Mouse (Mus musculus) thymus, postnatal 10 days (tissue): ENCODE measurements around the gene Wdr70.

Experiments used
- DNase-seq, 2 experiments: peaks; one replicate each; pipeline ENCODE4 v3.0.0; 2021; ENCODE audit warnings: low spot score in 2 of 2

Wdr70 gene

DNA sequence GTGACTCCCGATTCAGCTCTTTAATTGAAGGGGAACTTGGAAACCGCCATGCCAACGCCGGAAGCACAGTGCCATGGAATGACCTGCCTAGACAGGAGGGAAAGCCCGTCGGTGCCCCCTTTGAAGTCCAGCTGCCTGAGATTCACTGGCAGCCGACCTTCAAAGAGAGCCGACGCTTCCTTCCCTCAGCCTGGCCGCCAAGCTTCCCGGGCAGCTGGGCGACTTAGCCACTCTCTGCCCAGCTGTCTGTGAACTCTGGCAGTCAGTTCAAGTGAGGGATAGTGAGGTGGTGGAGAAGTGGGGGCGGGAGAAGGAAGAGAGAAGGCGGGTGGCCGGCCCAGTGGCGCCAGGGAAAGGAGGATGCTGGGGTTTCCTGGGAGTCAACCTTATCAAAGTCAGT is 164.9 kb downstream of the Wdr70 start:
- no peak for DNase-seq

DNA sequence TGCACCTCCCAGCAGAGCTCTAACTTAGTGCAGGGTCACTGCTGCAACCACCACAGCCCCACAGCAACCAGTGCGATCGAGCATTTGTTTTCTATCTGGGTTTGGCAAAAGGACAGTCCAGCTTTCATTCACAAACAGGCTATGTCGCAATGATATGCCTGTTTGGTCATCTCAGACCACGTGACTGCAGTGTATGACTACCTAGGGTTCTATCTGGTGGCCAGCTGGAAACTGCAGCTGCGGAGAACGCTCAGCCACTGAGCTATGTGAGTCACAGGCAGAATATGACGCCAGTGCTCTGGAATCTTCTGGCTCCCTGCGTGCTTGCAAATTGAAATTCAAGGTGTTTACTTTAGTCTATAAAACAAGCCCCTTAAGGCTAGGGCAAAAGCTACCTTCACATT is 167.4 kb downstream of the Wdr70 start:
- DNase-seq, result no peak

DNA sequence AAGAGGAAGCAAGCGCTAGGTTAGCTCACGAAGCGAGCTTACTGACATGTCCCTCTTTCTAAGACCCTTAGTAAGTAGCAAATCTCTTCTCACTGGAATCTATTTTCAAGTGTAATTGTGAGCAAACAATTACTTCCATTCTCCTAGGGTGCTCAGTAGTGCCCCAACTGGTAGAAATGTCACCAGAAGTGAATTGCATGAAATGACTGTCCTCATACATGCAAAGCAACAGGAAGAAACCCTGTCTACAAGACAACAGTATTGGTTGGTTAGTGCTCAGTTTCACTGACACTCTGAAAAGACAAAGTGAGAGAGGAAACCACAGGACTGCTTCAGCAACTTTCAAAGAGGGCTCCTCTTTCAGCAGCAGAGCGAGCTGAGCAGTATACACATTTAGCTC is 173.6 kb downstream of the Wdr70 start:
- peak; percentile 6 to 41 for DNase-seq

DNA sequence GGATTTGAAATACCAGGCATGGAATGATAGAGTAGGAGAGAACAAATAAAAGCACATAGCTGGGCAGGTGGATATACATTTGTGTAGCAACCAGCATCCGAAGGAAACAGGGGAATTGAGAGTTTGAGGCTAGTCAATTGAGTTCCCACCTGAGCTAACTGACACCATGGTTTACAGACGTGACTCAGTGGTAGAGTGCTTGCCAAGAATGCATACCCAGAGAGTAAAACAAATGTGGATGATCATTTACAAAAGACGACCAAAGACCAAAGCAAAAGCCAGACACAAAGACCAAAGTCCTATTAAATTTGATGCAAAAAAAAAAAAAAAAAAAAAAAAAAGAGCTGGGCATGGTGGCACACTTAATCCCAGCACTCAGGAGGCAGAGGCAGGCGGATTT is 175.7 kb downstream of the Wdr70 start:
- no peak for DNase-seq

DNA sequence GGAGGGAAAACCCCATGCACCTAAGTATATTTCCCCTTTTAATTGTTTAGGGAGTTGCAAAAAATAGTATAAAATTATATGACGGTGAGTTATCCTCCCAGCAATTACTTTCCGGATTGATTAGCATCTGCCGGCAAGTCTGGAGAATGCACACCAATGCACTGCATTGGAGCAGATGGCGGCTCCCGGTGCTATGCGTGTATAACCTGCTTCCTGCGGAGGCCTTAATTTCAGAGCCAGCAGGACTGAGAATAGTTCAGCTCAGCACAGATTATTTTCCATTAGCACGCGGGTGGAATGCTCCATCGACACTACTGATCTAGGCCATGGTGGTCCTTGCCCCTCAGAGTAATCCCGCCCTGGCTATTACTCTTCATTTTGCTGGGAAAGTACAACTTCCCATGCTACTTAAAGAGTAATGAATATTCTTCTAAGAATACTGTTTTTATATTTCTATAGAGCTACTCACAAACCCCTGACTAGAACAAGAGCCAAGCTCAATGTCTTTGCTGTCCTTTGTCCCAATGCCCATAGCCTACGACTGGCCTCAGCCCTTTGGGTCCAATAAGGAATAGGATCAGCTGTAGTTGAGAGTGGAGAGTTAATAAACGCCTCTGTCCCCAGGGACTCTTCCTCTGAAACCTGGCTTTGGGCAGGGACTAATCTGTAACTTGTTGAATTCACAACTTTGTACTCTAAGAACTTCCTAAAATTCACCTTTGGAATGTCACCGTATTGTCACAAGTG is 176.5 kb downstream of the Wdr70 start:
- no peak for DNase-seq

DNA sequence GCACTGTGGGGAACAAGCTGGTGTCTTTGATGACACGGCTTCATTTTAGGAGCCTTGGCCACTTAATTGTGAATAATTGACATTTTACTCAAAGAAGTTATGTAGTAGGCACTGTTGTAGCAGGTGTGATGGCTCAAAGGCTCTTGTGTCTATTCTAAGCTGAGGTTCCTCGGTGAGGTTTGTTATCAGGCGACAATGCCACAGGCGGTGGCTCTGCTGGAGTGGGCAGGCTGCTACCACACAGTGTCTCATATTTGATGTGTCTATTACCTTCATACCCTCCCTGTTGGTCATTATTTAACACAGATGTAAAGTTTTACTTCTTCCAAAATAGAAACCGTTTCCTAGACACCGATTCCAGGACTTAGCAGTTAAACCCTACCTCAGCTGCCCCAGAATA is 177.9 kb downstream of the Wdr70 start:
- no peak for DNase-seq

DNA sequence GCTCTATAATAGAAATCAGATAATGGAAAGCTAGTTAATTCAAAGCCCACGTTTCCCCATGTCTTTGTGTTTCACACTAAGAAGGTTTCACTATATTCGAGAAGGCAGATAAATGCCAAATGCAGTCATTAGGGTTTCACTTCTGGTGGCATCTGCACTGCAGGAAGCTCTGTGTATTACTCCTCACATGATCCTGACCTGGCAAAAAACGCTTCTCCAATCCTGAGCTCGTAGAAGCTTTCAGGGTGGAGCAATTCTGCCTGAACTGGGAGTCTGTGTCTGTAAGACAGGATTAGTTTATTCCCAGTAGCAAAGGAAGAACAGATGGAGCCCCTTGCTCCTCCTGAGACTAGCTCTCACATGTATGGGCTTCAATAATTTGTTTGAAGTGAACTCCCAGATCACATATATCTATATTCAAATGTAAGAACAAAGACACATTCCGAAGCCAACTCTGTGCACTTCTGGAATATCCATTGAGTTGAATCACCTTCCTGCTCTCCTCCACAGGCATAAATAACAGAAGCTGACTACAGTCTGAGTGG is 192.4 kb downstream of the Wdr70 start:
- DNase-seq, result no peak

DNA sequence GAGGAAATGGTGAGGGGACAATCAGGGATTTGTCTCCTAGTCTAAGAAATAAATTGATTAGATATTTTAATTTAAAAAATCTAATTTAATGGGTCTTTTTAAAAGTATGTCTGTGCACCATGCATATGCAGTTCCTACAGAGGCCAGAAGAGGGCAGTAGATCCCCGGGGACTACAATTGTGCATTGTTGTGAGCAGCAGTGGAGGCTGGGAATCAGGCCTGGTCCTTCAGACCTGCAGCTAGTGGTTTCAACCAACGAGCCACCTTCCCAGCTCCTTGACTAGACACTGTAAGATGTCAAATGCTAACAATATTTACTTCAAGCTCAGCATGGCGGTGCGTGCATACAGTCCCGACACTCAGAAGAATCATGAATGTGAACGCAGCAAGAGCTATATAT is 199.7 kb downstream of the Wdr70 start:
- peak in 1 of 2 experiments; percentile 13 for DNase-seq

DNA sequence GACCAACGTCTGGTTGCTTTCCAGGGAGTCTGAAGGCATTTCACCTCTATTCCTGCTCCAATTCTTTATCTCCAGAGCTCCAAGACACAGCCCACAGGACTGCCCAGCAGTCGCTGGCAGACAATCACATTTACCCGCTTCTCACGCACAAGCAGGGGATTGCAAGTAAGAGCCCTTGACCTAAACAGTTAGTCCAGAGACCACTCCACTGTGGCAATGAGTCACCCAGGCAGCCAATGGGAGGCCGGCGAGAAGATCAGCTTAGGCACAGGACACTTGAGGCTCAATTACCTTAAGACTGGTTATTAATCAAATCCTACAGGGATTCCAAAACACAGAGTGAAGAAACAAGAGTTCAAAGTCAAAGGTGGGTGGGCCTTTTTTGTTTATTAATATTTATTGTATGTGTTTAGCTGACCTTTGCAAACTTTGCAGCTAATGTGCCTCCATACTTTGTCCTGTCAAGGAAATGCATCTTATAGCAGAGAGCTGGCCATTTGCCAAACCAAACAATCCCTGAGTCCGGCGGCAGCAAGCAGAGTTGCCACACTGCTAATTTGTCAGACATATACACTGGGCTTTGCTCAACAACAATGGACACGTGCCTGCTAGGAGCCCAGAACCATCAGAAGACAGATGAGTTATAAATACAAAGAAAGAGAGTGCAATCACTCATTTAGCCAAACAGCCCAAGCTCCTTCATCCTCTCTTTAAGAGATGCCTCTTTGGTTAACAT is 207.3 kb downstream of the Wdr70 start:
- DNase-seq, result no peak

DNA sequence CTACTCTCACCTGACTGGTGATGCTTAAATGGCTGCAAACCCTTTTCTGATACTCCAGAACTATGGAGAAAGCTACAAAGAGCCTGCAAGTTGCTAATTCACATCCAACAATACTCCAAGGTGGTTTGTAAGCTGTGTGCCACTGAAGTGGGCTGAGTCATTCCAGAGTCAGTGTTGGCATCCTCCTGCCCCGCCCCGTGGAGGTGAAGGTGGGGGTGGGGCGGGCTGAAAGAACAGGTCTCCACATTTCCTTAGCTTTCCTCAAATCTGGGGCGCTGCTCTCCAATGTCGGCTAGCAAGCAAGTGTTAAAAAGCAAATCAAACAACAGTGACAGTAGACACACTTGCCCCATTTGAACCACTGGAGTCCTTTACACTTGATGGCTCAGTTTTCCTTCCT is 208.7 kb downstream of the Wdr70 start:
- no peak for DNase-seq

DNA sequence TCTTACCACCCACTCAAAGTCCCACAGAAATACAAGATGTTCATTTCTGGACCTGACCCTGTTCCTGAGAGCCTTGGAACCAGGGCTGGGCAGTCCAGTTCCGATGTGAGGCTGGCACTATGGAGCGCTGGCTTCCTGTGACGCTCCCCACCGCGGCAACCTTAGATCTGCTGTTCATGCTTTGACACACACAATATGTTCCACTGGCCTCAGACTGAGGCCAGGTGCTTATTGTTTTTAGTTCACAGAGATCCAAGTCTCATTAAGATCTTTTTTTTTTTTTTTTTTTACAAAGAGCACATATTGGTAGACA is 209.7 kb downstream of the Wdr70 start:
- DNase-seq, result no peak

DNA sequence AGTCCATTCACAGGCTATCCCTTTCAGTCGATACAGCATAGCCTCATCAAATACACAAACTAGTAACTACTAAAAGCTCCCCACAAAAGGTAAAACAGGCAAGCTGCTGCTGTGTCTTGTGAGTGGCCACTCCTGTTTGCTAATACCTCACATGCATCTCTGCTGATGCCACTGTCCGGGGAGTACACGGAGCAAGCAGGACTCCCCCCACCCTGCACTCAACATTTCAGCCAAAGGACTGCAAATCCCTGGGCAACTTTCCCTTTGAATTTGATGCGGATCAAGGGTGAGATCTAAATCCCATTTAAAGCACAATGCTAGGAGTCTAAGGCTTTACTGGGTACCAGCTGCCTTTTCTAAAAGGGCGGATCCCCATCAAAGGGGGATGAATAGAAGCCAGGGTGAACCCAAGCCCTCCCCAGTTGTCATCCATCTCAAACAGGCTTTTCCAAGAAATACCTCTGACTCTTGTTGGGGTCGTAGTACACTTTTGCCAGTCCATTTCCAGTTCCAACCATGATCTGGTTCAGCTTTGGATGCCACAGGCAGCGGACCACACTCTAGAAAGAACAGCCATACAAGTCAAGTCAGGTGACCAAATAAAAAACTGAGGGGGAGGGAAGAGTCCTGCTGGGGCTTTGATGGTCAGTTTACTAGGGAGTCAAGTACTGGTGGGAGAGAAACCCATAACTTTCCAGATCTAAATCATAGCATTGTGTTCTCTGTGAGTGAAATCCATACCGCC is 210.2 kb downstream of the Wdr70 start:
- DNase-seq, result no peak

DNA sequence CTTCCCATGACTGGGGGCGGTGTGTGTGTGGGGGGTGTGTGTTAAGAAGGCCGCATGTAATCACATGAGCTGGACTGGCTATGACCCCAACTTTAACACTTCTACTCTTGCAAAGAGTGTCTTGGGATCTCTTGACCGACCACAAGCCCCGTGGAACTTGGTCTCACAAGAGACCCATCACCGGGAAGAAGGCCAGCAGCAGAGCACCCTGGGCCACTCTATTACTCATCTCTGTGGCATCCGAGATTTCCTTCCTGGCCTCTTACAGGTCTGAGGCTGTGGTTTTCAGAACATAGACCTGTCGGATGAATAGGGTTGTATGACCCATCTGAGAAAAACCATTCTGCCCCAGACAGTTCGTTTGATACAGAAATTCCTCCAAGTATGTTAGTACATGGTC is 212.4 kb downstream of the Wdr70 start:
- no peak for DNase-seq

DNA sequence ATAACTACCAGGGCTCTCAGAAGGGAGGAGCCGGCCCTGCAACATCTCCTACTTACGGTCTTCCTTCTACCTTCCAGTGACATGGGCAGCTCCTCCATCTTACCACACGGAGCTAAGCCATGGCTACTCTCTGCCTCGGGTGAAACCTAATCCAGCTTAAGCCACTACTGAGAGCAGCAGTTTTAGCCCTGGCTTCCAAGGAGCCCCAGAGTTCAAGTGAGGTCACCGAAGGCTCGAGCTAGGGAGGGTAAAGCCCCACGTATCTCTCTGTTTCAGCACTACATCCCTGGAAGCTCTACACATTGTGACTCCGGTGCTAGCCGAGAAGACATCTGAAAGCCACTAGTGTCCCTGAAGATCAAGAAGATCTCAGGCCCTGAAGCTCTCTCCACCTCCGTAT is 213.9 kb downstream of the Wdr70 start:
- DNase-seq, result no peak

DNA sequence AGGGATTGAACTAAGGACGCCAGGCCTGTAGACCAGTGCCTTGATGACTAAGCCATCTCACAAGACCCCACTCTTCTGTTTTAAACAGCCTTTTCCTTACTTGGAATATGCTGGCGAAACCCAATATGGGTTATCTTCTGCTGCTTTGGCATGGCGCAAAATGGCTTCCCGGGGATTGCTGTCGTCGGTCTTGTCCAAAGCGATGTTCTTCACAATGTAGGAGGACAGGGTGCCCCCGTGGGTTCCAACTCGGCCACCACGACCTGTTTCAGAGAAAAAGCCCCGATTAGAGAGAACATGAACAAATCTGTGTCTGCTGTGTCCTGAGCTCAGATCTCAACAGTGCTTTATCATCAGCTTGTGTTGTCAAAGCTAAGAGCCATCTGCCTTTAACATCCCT is 214.8 kb downstream of the Wdr70 start:
- DNase-seq, result no peak

DNA sequence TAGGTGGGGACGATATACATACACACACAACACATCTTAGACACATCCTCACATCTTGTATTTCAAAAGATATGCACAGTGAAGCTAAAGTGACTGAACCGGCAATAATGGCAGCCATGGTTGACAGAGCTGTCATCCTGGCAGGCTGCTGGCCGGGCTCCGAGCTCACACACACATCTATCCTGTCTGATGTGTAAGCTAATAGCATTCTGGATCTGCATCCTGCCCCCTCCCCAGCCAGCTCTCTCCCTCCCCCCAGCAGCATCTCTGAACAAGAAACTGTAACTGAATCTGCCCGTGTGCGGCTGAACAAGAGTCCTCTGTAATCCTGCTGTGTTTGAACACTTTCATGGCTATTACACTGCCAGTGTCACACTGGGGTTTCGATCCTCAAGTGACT is 219.1 kb downstream of the Wdr70 start:
- no peak for DNase-seq

DNA sequence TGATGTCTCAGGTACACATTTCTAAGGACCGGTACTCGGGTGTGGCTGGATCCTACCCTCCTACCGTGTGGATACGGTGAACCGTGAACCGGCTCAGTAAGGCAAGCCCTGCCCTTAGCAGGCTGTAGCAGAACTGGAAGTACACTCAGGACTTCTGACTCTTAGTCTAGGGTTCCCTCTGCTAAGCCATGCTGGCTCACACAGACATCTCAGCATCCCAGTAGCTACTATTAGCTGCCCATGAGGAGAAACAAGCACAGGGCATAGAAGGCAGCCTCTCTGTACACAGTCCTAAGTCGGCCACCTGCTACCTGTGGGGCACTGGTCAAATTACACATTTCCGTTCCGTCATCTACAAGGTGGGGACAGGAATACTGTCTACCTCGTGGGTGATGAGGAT is 220.1 kb downstream of the Wdr70 start:
- no peak for DNase-seq

DNA sequence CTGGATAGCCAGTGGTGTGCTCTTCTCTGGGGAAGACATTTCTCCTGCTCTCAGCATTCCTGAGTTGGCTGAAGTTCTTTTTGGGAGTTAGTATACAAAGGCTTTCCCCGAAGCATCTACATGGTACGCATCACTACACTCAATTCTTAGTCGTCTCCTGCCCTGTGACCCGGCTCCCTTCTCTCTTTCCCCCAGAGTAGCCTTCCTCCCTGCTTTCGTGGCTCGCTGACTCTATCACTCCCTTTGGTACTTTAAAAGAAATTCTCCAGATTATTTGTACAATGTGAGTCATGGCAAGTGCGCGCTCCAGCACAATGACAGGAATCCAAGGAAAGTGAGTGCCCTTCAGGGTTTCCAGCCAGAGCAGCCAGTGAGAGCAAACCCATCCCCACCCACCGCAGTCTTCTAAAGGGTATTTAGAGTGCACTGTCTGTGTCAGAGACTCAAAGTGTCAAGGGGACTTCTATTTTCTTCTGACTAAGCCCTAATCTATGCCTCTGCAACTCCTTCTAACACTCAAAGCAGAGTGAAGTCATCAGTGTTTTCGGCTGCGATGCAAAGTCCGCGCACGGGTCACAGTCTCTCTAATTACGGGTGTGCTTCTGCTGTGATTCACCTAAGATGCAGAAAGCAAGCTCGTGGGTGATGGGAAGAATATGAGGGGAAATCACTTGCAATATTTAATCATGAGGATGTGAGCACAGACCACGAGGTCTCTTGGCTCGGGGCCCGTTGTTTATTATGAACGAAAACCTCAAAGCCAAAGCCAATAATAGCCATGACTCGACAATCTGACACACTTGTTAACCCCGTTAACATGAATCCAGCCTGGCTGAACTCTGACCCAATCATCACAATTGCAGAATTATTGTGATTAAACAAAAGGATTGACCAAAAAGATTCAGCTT is 221.2 kb downstream of the Wdr70 start:
- DNase-seq, result no peak

DNA sequence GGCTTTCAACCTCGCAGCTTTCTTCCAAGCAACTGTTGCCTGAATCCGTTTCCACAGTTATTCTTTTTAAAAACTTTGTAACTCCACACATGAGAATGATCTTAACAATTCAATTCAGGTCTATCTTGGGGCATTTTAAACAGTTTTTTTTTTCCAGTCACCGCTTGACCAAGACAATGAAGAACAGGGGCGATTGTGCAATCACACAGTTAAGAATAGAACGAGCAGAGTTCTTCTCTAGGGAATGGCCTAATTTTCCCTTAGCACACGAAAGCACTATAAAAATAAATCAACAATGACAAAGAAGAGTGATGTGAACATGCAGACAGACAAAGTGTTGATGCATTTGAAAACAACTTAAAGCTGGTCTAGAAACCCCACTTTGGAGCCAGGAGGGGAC is 223.1 kb downstream of the Wdr70 start:
- no peak for DNase-seq

DNA sequence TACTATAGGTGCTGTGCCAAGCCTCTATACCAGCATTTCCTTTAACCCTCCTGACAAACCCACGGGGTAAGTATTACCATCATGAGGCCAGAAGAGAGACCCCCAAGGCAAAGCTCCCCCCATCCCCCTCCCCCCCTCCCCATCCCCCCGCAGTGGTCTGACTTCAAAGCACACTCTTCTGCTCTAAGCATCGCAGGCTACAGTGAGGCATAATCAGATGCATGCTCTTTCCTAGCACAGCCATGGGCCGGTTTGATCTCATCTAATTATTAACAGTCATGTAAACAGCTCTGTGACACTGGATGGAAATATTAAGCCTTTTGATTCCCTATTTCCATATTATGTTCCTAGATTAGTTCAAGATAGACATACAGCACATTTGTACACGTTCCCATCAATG is 226.5 kb downstream of the Wdr70 start:
- DNase-seq, result no peak

DNA sequence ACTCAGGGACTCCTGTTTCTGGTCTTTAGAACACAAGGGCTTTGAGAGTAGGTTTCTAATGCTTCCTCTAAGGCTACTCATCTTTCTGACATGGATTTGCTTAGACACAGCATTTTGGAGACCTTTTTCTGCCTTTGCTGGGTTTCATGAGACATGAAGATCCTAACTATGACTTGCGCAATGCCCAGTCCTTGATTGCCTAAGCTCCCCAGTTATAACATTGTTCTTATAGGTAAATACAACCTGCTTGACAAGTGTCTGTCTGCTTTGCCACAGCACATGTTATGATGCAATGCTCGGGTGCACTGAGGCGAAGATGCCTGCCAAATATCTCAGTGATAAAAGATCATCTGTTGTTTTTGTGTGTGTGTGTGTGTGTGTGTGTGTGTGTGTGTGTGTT is 233.7 kb downstream of the Wdr70 start:
- no peak for DNase-seq

DNA sequence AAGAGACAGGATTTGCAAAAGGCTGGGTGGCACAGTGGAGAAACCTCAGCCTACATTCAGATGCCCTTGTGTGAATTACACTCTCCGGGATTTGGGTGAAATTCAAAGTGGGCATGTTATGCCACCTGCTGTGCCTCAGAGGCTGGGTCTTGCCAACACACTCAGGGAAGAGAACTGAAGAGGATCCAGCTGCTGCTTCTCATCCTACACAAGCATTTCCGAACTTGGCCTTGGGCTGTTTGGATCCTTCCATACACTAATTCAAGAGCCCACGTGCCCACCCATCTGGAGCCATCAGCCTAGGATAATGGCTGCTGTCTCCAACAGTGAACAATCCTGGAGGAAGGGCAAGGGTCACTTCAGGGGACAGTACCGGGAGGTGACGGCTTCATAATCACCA is 235.7 kb downstream of the Wdr70 start:
- no peak for DNase-seq
